Mouse (Mus musculus) natural killer cell, adult 2 months (primary cell): ENCODE results near the gene Etnppl.

Experiments
- DNase-seq, 2 experiments: peaks; one replicate each; pipeline ENCODE4 v3.0.0; 2022; ENCODE audit warnings: low spot score in 2 of 2

Etnppl gene

GRCm38 (mm10) chr3:130617439-130617898, at the start of gene Etnppl:
TSS of gene Etnppl (plus strand) at chr3:130617448.
- no peak for DNase-seq

- DNase-seq: no peak
Measured at GRCm38 (mm10) chr3:130568331-130569095, 48.7 kb upstream of the Etnppl start.

- DNase-seq: no peak
Measured at GRCm38 (mm10) chr3:130573243-130573642, 44.0 kb upstream of the Etnppl start.

- no peak for DNase-seq
Measured at GRCm38 (mm10) chr3:130574652-130575051, 42.6 kb upstream of the Etnppl start.

GRCm38 (mm10) chr3:130576683-130577082, 40.6 kb upstream of the Etnppl start:
- no peak for DNase-seq

GRCm38 (mm10) chr3:130579501-130579900, 37.7 kb upstream of the Etnppl start:
- no peak for DNase-seq

- DNase-seq: no peak
Measured at GRCm38 (mm10) chr3:130581577-130581976, 35.7 kb upstream of the Etnppl start.

- no peak for DNase-seq
Measured at GRCm38 (mm10) chr3:130582903-130583664, 34.2 kb upstream of the Etnppl start.

GRCm38 (mm10) chr3:130584007-130584406, 33.2 kb upstream of the Etnppl start:
- no peak for DNase-seq

- no peak for DNase-seq
Measured at GRCm38 (mm10) chr3:130595050-130595449, 22.2 kb upstream of the Etnppl start.

- no peak for DNase-seq
Measured at GRCm38 (mm10) chr3:130601491-130601890, 15.8 kb upstream of the Etnppl start.

- no peak for DNase-seq
Measured at GRCm38 (mm10) chr3:130607924-130608323, 9.3 kb upstream of the Etnppl start.

GRCm38 (mm10) chr3:130614444-130614843, 2.8 kb upstream of the Etnppl start:
- no peak for DNase-seq

- DNase-seq: no peak
Measured at GRCm38 (mm10) chr3:130615625-130616024, 1.6 kb upstream of the Etnppl start.

- DNase-seq: no peak
Measured at GRCm38 (mm10) chr3:130620517-130621146, 3.4 kb downstream of the Etnppl start.

- DNase-seq: no peak
Measured at GRCm38 (mm10) chr3:130628358-130628757, 11.1 kb downstream of the Etnppl start.

- no peak for DNase-seq
Measured at GRCm38 (mm10) chr3:130633859-130634258, 16.6 kb downstream of the Etnppl start.

GRCm38 (mm10) chr3:130646110-130646810, 29.0 kb downstream of the Etnppl start:
- DNase-seq: no peak

- no peak for DNase-seq
Measured at GRCm38 (mm10) chr3:130649569-130649968, 32.3 kb downstream of the Etnppl start.

GRCm38 (mm10) chr3:130660619-130661018, 43.4 kb downstream of the Etnppl start:
- no peak for DNase-seq

- no peak for DNase-seq
Measured at GRCm38 (mm10) chr3:130662496-130662895, 45.2 kb downstream of the Etnppl start.

- no peak for DNase-seq
Measured at GRCm38 (mm10) chr3:130671291-130671690, 54.0 kb downstream of the Etnppl start.
